Mouse (Mus musculus): ENCODE measurements around the gene Calr4. TPM values are rescaled to one million over a fixed set of nuclear protein-coding genes. Genes with fewer than 3 reads are reported as not detected.

Calr4 gene
- polyA plus RNA-seq, 1 experiment from 2014 or later = 0.24 TPM

DNA sequence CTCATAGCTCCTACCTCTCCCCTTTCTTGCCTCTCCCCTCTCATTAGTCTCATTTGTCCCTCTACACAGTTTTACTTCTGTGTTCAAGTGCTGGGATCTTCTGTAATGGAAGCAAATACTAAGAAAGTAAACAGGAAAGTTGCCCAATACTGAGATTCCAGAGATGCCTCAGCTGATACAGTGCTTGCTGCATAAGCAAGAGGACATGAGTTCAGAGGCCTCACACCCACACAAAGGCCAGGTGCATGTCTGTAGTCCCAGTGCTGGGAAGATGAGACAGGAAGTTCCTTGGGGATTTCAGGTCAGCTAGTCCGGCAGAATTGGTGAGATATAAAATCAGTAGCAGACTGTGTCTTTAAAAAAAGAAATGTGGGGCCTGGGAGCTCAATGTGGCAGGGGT is 29.9 kb upstream of the Calr4 start:
- Histone ChIP-seq H3K36me3 (ENCODE audit: control insufficient read depth, insufficient read depth, low read length) (no peaks in the 10 kb centered on the region), H3K27ac (replicated peaks; ENCODE audit: low read depth, low read length) (no peak overlapping the region), H3K27me3 (replicated peaks; ENCODE audit: control insufficient read depth, insufficient read depth, low read length) (no peaks in the 10 kb centered on the region), H3K9me3 (ENCODE audit: control insufficient read depth, low read length) (no peaks in the 10 kb centered on the region), H3K4me3 (ENCODE audit: low read depth, low read length) (no peak overlapping the region), H3K4me2 (ENCODE audit: low read depth, low read length) (no peak overlapping the region), H3K9ac (ENCODE audit: low read depth, low read length) (no peak overlapping the region), H3K4me1 (ENCODE audit: control insufficient read depth, insufficient read depth, low read length) (0 out of 2 replicates have a peak, but pooled peaks cover 8% of the 10 kb centered on the region)
- no peak for DNase-seq (ENCODE audit: low spot score)
- WGBS = 54% methylated on average over 1 of the region's 1 CpGs
- ATAC-seq (ENCODE audit: low read depth) = no peak

DNA sequence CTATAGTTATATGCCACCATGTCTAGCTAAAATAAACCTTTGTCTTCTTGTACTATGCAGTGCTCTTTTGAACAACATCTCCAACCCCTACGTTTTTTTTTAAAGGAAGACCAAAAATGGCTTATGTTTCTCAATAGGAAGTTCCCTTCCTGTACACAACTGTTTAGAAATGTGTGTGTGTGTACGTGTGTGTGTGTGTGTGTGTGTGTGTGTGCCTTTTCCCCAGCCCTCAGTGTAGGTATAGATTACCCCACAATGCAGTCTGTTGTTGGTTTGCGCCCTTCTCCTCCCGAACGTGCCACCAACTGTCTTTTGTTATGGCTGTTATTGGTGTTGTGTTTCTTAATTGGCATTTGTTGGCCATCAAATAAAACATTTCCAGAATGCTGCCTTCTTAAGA is 26.8 kb upstream of the Calr4 start:
- WGBS = 77% methylated on average over 5 of the region's 5 CpGs
- Histone ChIP-seq H3K4me2 (ENCODE audit: low read depth, low read length) (no peak overlapping the region), H3K4me1 (ENCODE audit: control insufficient read depth, insufficient read depth, low read length) (no peaks in the 10 kb centered on the region; the same call in 1 of the 2 replicates), H3K27me3 (replicated peaks; ENCODE audit: control insufficient read depth, insufficient read depth, low read length) (no peaks in the 10 kb centered on the region), H3K4me3 (ENCODE audit: low read depth, low read length) (no peak overlapping the region), H3K9me3 (ENCODE audit: control insufficient read depth, low read length) (no peaks in the 10 kb centered on the region), H3K27ac (replicated peaks; ENCODE audit: low read depth, low read length) (no peak overlapping the region), H3K36me3 (ENCODE audit: control insufficient read depth, insufficient read depth, low read length) (no peaks in the 10 kb centered on the region), H3K9ac (ENCODE audit: low read depth, low read length) (no peak overlapping the region)
- DNase-seq (ENCODE audit: low spot score) = no peak
- ATAC-seq (ENCODE audit: low read depth) = no peak

DNA sequence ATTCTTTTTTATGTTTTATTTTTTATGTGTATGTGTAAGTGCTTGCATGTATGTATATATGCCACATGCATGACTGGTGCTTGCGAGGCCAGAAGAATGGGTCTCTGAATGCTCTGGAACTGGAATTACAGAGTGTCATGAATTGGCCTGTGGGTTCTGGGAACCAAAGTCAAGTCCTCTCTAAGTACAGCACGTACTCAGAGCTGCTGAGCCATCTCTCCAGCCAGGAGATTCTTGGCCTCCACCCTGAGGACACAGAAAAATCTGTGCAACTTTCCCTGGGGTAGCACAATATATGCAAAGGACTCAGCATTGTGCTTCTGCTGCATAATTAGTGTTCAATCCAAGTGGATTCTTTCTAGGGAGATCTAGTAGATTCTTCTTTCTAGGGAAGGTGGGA is 24.0 kb upstream of the Calr4 start:
- H3K27ac ChIP-seq (replicated peaks; ENCODE audit: low read depth, low read length) = peak overlapping the region; percentile 15; the same call in 1 of the 2 replicates

DNA sequence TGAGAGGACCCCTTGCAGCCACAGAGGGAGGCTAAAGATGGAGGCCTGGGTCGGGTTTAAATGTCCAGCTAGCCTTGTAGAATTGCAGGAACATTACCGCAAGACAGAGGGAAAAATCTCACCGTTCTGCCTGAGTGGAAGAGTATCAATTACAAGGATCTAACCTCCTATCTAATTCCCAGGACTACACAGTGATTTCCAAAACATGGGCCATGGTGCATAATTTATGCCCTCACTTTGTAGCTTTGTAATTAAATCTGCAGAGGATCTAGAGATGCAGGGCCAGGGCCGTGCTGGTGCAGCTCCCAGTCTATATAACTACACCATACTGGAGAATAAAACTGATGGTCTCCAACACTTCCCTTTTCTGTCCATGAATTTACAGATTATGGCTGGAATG is 23.4 kb upstream of the Calr4 start:
- no peaks in the 10 kb centered on the region for H3K27me3 ChIP-seq (replicated peaks; ENCODE audit: control insufficient read depth, insufficient read depth, low read length)
- no peak overlapping the region for H3K4me3 ChIP-seq (ENCODE audit: low read depth, low read length)
- no peak overlapping the region for H3K9ac ChIP-seq (ENCODE audit: low read depth, low read length)
- H3K36me3 ChIP-seq (ENCODE audit: control insufficient read depth, insufficient read depth, low read length) = no peaks in the 10 kb centered on the region
- H3K27ac ChIP-seq (replicated peaks; ENCODE audit: low read depth, low read length) = peak overlapping the region; percentile 15; the same call in 1 of the 2 replicates
- H3K4me1 ChIP-seq (ENCODE audit: control insufficient read depth, insufficient read depth, low read length) = no peaks in the 10 kb centered on the region; the same call in 1 of the 2 replicates
- peak; percentile 16 for DNase-seq (ENCODE audit: low spot score)
- peak; percentile 18; the same call in 1 of the 2 replicates for ATAC-seq (ENCODE audit: low read depth)
- no peaks in the 10 kb centered on the region for H3K9me3 ChIP-seq (ENCODE audit: control insufficient read depth, low read length)
- H3K4me2 ChIP-seq (ENCODE audit: low read depth, low read length) = no peak overlapping the region
- 37% methylated on average over 4 of the region's 4 CpGs for WGBS

More for the DNA sequence above, 24.0 kb upstream of the Calr4 start:
- Histone ChIP-seq H3K9me3 (ENCODE audit: control insufficient read depth, low read length) (no peaks in the 10 kb centered on the region), H3K36me3 (ENCODE audit: control insufficient read depth, insufficient read depth, low read length) (no peaks in the 10 kb centered on the region), H3K9ac (ENCODE audit: low read depth, low read length) (no peak overlapping the region), H3K4me3 (ENCODE audit: low read depth, low read length) (no peak overlapping the region), H3K4me1 (ENCODE audit: control insufficient read depth, insufficient read depth, low read length) (no peaks in the 10 kb centered on the region; the same call in 1 of the 2 replicates), H3K27me3 (replicated peaks; ENCODE audit: control insufficient read depth, insufficient read depth, low read length) (no peaks in the 10 kb centered on the region), H3K4me2 (ENCODE audit: low read depth, low read length) (no peak overlapping the region)
- WGBS = 66% methylated on average over 2 of the region's 2 CpGs
- no peak for DNase-seq (ENCODE audit: low spot score)
- ATAC-seq (ENCODE audit: low read depth) = no peak

DNA sequence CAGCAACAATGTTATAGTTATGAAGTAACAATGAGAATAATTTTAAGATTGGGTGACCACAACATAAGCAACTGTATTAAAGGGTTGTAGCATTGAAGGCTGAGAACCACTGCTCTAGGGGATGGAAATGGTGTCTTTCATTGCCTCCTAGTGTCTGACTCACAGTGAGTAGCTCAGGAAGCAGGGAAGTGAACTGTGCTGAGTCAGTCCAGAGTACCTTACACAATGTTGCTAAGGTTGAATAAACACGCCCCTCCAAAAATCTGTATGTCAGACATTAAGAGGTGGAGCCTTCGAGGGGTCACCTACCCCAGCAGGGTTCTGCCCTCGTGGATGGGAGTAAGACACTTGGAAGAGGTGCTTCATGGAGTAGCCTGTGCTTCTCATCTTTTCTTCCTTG is 20.3 kb upstream of the Calr4 start:
- ATAC-seq (ENCODE audit: low read depth) (no peak), DNase-seq (ENCODE audit: low spot score) (no peak)
- no peak overlapping the region for H3K4me3 ChIP-seq (ENCODE audit: low read depth, low read length)
- no peaks in the 10 kb centered on the region for H3K27me3 ChIP-seq (replicated peaks; ENCODE audit: control insufficient read depth, insufficient read depth, low read length)
- no peaks in the 10 kb centered on the region; the same call in 1 of the 2 replicates for H3K4me1 ChIP-seq (ENCODE audit: control insufficient read depth, insufficient read depth, low read length)
- no peaks in the 10 kb centered on the region for H3K36me3 ChIP-seq (ENCODE audit: control insufficient read depth, insufficient read depth, low read length)
- H3K9me3 ChIP-seq (ENCODE audit: control insufficient read depth, low read length) = no peaks in the 10 kb centered on the region
- no peak overlapping the region for H3K9ac ChIP-seq (ENCODE audit: low read depth, low read length)
- 71% methylated on average over 3 of the region's 3 CpGs for WGBS
- H3K4me2 ChIP-seq (ENCODE audit: low read depth, low read length) = no peak overlapping the region
- no peak overlapping the region for H3K27ac ChIP-seq (replicated peaks; ENCODE audit: low read depth, low read length)

DNA sequence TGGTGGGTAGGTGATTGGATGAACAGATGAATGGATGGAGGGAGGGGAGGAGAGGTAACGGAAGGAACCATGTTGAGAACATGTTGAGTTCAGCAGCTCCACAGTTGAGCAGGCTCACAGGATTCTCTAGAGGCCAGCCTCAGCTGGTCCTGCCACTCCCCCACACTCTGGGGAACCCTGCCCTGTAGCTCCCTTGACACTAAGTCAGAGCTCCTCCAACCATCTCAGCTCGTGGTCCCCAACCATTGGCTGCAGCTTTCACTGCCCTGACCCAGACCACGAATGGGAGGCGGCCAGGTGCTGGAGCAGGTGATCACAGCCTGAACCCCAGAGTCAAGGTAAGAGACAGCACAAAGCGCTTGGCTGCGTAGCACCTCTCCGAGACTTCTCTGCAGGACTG is 16.3 kb upstream of the Calr4 start:
- H3K4me2 ChIP-seq (ENCODE audit: low read depth, low read length) = no peak overlapping the region
- H3K9me3 ChIP-seq (ENCODE audit: control insufficient read depth, low read length) = no peaks in the 10 kb centered on the region
- H3K9ac ChIP-seq (ENCODE audit: low read depth, low read length) = no peak overlapping the region
- WGBS = 73% methylated on average over 7 of the region's 7 CpGs
- no peaks in the 10 kb centered on the region for H3K27me3 ChIP-seq (replicated peaks; ENCODE audit: control insufficient read depth, insufficient read depth, low read length)
- ATAC-seq (ENCODE audit: low read depth) = peak; percentile 59; the same call in 1 of the 2 replicates
- H3K4me1 ChIP-seq (ENCODE audit: control insufficient read depth, insufficient read depth, low read length) = no peaks in the 10 kb centered on the region
- DNase-seq (ENCODE audit: low spot score) = no peak
- no peaks in the 10 kb centered on the region for H3K36me3 ChIP-seq (ENCODE audit: control insufficient read depth, insufficient read depth, low read length)
- H3K4me3 ChIP-seq (ENCODE audit: low read depth, low read length) = no peak overlapping the region
- no peak overlapping the region for H3K27ac ChIP-seq (replicated peaks; ENCODE audit: low read depth, low read length)

DNA sequence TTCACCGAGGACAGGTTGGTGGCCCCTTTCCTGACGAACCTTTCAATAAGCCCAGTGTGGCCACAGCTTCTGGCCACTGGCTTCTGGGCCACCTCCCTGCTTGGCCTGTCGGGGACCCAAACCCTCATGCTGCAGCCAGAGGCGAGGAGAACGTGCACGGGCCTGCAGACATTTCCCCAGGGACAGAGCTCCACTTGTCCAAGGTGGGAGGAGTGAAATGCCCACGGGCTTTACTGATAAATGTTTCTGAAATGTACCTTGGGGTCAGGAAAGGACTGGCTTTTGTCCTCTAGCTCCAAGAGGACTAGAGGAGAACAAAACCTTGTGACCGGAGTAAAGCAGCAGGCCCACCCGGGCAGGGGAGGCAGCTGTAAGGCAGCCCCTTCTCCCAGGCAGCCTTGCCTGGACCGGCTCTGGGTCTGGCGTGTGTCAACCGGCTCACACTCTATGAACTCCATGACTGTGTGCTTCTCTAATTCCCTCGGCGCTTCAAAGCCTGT is 13.8 kb upstream of the Calr4 start:
- DNase-seq (ENCODE audit: low spot score) (peak; percentile 41), ATAC-seq (ENCODE audit: low read depth) (peak; percentile 39; the same call in 1 of the 2 replicates)
- no peak overlapping the region for H3K4me3 ChIP-seq (ENCODE audit: low read depth, low read length)
- H3K36me3 ChIP-seq (ENCODE audit: control insufficient read depth, insufficient read depth, low read length) = no peaks in the 10 kb centered on the region
- H3K4me1 ChIP-seq (ENCODE audit: control insufficient read depth, insufficient read depth, low read length) = peaks cover 8% of the 10 kb centered on the region; the same call in 1 of the 2 replicates
- H3K9ac ChIP-seq (ENCODE audit: low read depth, low read length) = no peak overlapping the region
- no peaks in the 10 kb centered on the region for H3K27me3 ChIP-seq (replicated peaks; ENCODE audit: control insufficient read depth, insufficient read depth, low read length)
- H3K4me2 ChIP-seq (ENCODE audit: low read depth, low read length) = no peak overlapping the region
- H3K27ac ChIP-seq (replicated peaks; ENCODE audit: low read depth, low read length) = no peak overlapping the region
- WGBS = 55% methylated on average over 14 of the region's 14 CpGs
- no peaks in the 10 kb centered on the region for H3K9me3 ChIP-seq (ENCODE audit: control insufficient read depth, low read length)

DNA sequence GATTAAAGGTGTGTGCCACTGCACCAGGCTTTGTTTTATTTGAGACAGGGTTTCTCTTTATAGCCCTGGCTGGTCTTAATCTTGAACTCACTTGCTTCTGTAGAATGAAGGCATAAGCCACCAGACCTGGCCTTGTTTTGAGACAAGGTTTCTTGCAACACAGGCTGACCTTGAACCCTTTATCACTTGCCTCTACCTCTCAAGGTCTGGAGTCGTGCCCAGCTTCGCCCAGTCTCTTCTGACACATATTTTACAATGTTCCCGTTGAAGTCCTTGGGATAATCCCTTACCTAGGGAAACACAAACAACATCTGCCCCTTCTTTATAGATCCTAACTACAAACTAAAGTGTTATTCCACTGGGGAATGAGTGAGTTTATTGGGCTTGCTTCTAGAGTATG is 12.3 kb upstream of the Calr4 start:
- Histone ChIP-seq H3K27ac (replicated peaks; ENCODE audit: low read depth, low read length) (no peak overlapping the region), H3K36me3 (ENCODE audit: control insufficient read depth, insufficient read depth, low read length) (no peaks in the 10 kb centered on the region), H3K4me2 (ENCODE audit: low read depth, low read length) (no peak overlapping the region), H3K9ac (ENCODE audit: low read depth, low read length) (no peak overlapping the region), H3K4me1 (ENCODE audit: control insufficient read depth, insufficient read depth, low read length) (peaks cover 9% of the 10 kb centered on the region; the same call in 1 of the 2 replicates), H3K27me3 (replicated peaks; ENCODE audit: control insufficient read depth, insufficient read depth, low read length) (no peaks in the 10 kb centered on the region), H3K4me3 (ENCODE audit: low read depth, low read length) (no peak overlapping the region), H3K9me3 (ENCODE audit: control insufficient read depth, low read length) (no peaks in the 10 kb centered on the region)
- no peak for DNase-seq (ENCODE audit: low spot score)
- WGBS = 80% methylated on average over 3 of the region's 3 CpGs
- ATAC-seq (ENCODE audit: low read depth) = no peak

Data from embryonic facial prominence, embryonic 14.5 days (tissue).